Mouse (Mus musculus): ENCODE measurements at regions not wholly inside any gene's neighbourhood (a gene's known extent, or its start where the extent isn't known, plus 50 kb on each side); places are given as distances from the start of the nearest gene placed in this dataset.

DNA sequence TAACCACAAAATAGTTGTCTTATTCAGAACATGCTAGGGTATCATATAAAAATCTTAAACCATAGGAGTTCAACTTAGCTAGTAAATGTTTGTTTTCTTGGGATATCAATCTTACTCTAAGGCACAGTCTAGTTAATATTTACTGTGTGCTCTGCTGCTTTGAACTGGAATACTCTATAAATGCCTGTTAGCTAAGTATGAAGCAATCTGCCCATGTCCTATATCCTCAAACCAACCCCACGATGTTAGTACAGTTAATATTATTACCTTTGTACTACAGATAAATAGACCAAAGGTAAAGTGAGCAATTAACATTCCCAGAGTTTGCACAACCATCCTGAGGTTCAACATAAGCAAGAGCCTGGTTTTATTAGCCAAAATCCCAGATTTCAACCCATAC is 145.7 kb upstream of the Ednrb start:
- TF ChIP-seq CTCF (IDR thresholded peaks at IDR 0.05; ENCODE audit: control insufficient read depth, insufficient read depth, low read length): no peak
- TF ChIP-seq POLR2A (IDR thresholded peaks at IDR 0.05; ENCODE audit: borderline replicate concordance, control insufficient read depth, low read depth, low read length): no peak

Measured in bone marrow, adult 2 months (tissue).